Mouse (Mus musculus): ENCODE measurements at regions not wholly inside any gene's neighbourhood (a gene's known extent, or its start where the extent isn't known, plus 50 kb on each side); places are given as distances from the start of the nearest gene placed in this dataset.
"Not testable (repeated sequence)": the region's sequence is repeated elsewhere in the genome, so short reads cannot be mapped to it uniquely, and the experiment has no call there.

DNA sequence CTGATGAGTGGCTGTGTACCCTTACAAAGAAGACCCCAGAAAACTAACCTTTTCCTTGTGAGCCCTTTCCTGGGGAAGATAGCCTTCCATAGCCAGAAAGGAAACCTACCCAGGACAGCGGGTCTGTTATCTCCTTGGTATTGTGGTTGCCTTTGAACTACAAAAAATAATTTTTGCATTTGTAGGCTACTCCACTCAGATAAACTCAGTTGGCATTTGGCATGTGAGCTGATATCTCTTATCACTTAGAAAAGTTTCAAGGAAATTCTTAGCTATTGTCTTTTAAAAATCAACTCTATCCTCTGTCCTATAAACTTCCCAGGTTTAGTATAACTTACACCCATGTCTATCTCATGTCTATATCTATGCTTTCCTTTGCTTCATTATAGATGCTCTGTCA is 154.0 kb downstream of the Wdr20rt start:
- no peak for DNase-seq (ENCODE audit: extremely low read depth)
- no peak overlapping the region for H3K4me3 ChIP-seq (replicated peaks in 1 of 3; ENCODE audit: low read depth in 2 of 3, low read length in 2 of 3, poor library complexity in 1 of 3)
- no peaks in the 10 kb centered on the region for H3K9me3 ChIP-seq (replicated peaks; ENCODE audit: low read length)
- no peak overlapping the region for H3K9ac ChIP-seq (ENCODE audit: insufficient read depth, low read depth)
- dilution Hi-C loops (cut with MboI; ENCODE audit: extremely low pct_ligation_motif_present, extremely low pct_unique_long_range_greater_than_20kb, low sequenced_read_pairs) (no loop called here), in situ Hi-C loops (cut with MboI; ENCODE audit: low pct_ligation_motif_present, low pct_unique_long_range_greater_than_20kb, low sequenced_read_pairs) (no loop called here)
- no peaks in the 10 kb centered on the region for H3K36me3 ChIP-seq (replicated peaks in 1 of 2; ENCODE audit: control insufficient read depth in 1 of 2, insufficient read depth in 1 of 2, low read length in 1 of 2)
- H3K27me3 ChIP-seq (replicated peaks) = no peaks in the 10 kb centered on the region
- no peak overlapping the region for H3K27ac ChIP-seq (ENCODE audit: insufficient read depth, low read depth)
- no peaks in the 10 kb centered on the region for H3K79me2 ChIP-seq (replicated peaks; ENCODE audit: control insufficient read depth, extremely low read depth, insufficient read depth, poor library complexity, severe bottlenecking)
- H3K4me1 ChIP-seq (ENCODE audit: control insufficient read depth in 1 of 2, insufficient read depth in 2 of 2) = no peaks in the 10 kb centered on the region
- no peak overlapping the region for H3K4me2 ChIP-seq (ENCODE audit: insufficient read depth, low read depth, poor library complexity, severe bottlenecking)
- TF ChIP-seq KAT2A (IDR thresholded peaks at IDR 0.05; ENCODE audit: insufficient replicate concordance, low read length) = no peak
- no peak for TF ChIP-seq HCFC1 (IDR thresholded peaks at IDR 0.05; ENCODE audit: low read depth, low read length)
- no peak for TF ChIP-seq JUND (conservative IDR thresholded peaks at IDR 0.05; ENCODE audit: low read depth, low read length)
- no peak for TF ChIP-seq JUN (IDR thresholded peaks at IDR 0.05; ENCODE audit: insufficient read depth, low read depth, low read length)
- TF ChIP-seq CHD2 (IDR thresholded peaks at IDR 0.05; ENCODE audit: low read length) = no peak
- TF ChIP-seq MEF2A (IDR thresholded peaks at IDR 0.05; ENCODE audit: borderline replicate concordance, low read depth, low read length) = no peak
- TF ChIP-seq NELFE (IDR thresholded peaks at IDR 0.05; ENCODE audit: low read depth, low read length) = no peak
- no peak for TF ChIP-seq MYC (IDR thresholded peaks at IDR 0.05; ENCODE audit: low read depth, low read length)
- TF ChIP-seq POLR2A (IDR thresholded peaks at IDR 0.05; ENCODE audit: low read depth, low read length) = no peak
- TF ChIP-seq SIN3A (IDR thresholded peaks at IDR 0.05; ENCODE audit: low read length) = no peak
- TF ChIP-seq EP300 (IDR thresholded peaks at IDR 0.05; ENCODE audit: low read length) = no peak
- no peak for TF ChIP-seq TCF12 (IDR thresholded peaks at IDR 0.05; ENCODE audit: low read depth, low read length)
- no peak for TF ChIP-seq IRF4 (IDR thresholded peaks at IDR 0.05; ENCODE audit: low read depth, low read length)
- no peak for TF ChIP-seq PAX5 (IDR thresholded peaks at IDR 0.05; ENCODE audit: low read length)
- no peak for TF ChIP-seq CTCF (conservative IDR thresholded peaks at IDR 0.05 in 1 of 2, IDR thresholded peaks at IDR 0.05 in 1 of 2; ENCODE audit: low read depth in 2 of 2, low read length in 2 of 2)
- no peak for TF ChIP-seq UBTF (IDR thresholded peaks at IDR 0.05; ENCODE audit: low read depth, low read length)
- no peak for TF ChIP-seq RCOR1 (conservative IDR thresholded peaks at IDR 0.05; ENCODE audit: low read depth, low read length)

GRCm38 (mm10) chr12:65382118-65382791 is 156.9 kb downstream of the Wdr20rt start:
- no peak overlapping the region for H3K4me2 ChIP-seq (ENCODE audit: insufficient read depth, low read depth, poor library complexity, severe bottlenecking)
- in situ Hi-C loops (cut with MboI; ENCODE audit: low pct_ligation_motif_present, low pct_unique_long_range_greater_than_20kb, low sequenced_read_pairs) (no loop called here), dilution Hi-C loops (cut with MboI; ENCODE audit: extremely low pct_ligation_motif_present, extremely low pct_unique_long_range_greater_than_20kb, low sequenced_read_pairs) (no loop called here)
- H3K27ac ChIP-seq (ENCODE audit: insufficient read depth, low read depth) = no peak overlapping the region
- peaks cover 9% of the 10 kb centered on the region for H3K9me3 ChIP-seq (replicated peaks; ENCODE audit: low read length)
- no peak overlapping the region for H3K9ac ChIP-seq (ENCODE audit: insufficient read depth, low read depth)
- no peak overlapping the region for H3K4me3 ChIP-seq (replicated peaks in 1 of 3; ENCODE audit: low read depth in 2 of 3, low read length in 2 of 3, poor library complexity in 1 of 3)
- H3K79me2 ChIP-seq (replicated peaks; ENCODE audit: control insufficient read depth, extremely low read depth, insufficient read depth, poor library complexity, severe bottlenecking) = no peaks in the 10 kb centered on the region
- H3K27me3 ChIP-seq (replicated peaks) = no peaks in the 10 kb centered on the region
- no peaks in the 10 kb centered on the region for H3K36me3 ChIP-seq (replicated peaks in 1 of 2; ENCODE audit: control insufficient read depth in 1 of 2, insufficient read depth in 1 of 2, low read length in 1 of 2)
- no peak for DNase-seq (ENCODE audit: extremely low read depth)
- no peak for TF ChIP-seq ZNF384 (IDR thresholded peaks at IDR 0.05; ENCODE audit: low read depth, low read length)
- no peaks in the 10 kb centered on the region for H3K4me1 ChIP-seq (ENCODE audit: control insufficient read depth in 1 of 2, insufficient read depth in 2 of 2)

- H3K4me1 ChIP-seq (ENCODE audit: control insufficient read depth in 1 of 2, insufficient read depth in 2 of 2); H3K9ac ChIP-seq (ENCODE audit: insufficient read depth, low read depth); H3K79me2 ChIP-seq (replicated peaks; ENCODE audit: control insufficient read depth, extremely low read depth, insufficient read depth, poor library complexity, severe bottlenecking); in situ Hi-C loops (cut with MboI; ENCODE audit: low pct_ligation_motif_present, low pct_unique_long_range_greater_than_20kb, low sequenced_read_pairs); H3K27me3 ChIP-seq (replicated peaks); dilution Hi-C loops (cut with MboI; ENCODE audit: extremely low pct_ligation_motif_present, extremely low pct_unique_long_range_greater_than_20kb, low sequenced_read_pairs); H3K36me3 ChIP-seq (replicated peaks in 1 of 2; ENCODE audit: control insufficient read depth in 1 of 2, insufficient read depth in 1 of 2, low read length in 1 of 2); H3K4me2 ChIP-seq (ENCODE audit: insufficient read depth, low read depth, poor library complexity, severe bottlenecking); H3K9me3 ChIP-seq (replicated peaks; ENCODE audit: low read length); DNase-seq (ENCODE audit: extremely low read depth); H3K27ac ChIP-seq (ENCODE audit: insufficient read depth, low read depth); H3K4me3 ChIP-seq (replicated peaks in 1 of 3; ENCODE audit: low read depth in 2 of 3, low read length in 2 of 3, poor library complexity in 1 of 3): not testable (repeated sequence)
These were observed 157.5 kb downstream of the Wdr20rt start for GRCm38 (mm10) chr12:65382796-65383195.

Measured in CH12.LX (cell line).